Comparison of ENCODE assay signal across 27 mouse cellular contexts in the genomic region with DNA sequence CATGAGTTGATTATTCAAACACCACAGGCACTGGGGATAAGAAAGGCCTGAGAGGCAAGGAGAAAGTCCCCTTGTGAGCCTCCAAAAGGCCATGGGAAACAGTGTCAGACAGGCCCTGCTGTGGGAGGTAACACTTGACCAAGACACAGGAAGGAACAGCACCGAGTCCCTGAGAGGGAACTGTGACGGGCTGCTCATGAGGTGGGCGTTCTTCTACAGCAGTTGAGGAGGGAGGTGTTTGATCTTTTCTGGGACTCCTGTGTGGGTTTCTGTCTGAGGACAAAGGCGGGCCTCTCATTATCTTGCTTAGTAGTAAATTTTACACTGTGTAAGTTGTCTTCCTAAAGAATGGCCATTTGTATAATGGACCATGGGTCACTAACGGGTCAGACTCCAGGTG. TPM values are rescaled to one million over a fixed set of nuclear protein-coding genes. Genes with fewer than 3 reads are reported as not detected.
A peak's percentile ranks its signal among the peaks of the same experiment; 100 is the strongest.
DNase-seq lines count a peak whose midpoint lies in the region; ATAC-seq and TF ChIP-seq lines count a peak whose summit lies in the region.
"Had no signal": no experiment of that assay in that cellular context is flagged by ENCODE, and none has a peak within 500 bp of the region (broad histone marks: within the 10 kb centered on the region; RNA-seq: fewer than 3 reads in every experiment).

No protein-coding gene starts in this region.

- ATAC-seq in megakaryocyte progenitor cell, adult 5-6 weeks (replicated peaks; ENCODE audit: poor library complexity): no peak
- ATAC-seq: forebrain, postnatal 0 days; hindbrain, postnatal 0 days; intestine, postnatal 0 days; liver, postnatal 0 days; lung, postnatal 0 days; midbrain, embryonic 13.5 days; Patski had no signal

- no peak for TF ChIP-seq POLR2A in olfactory bulb, adult 2 months (IDR thresholded peaks at IDR 0.05; ENCODE audit: insufficient read depth, low read depth, low read length)

- H3K4me1 ChIP-seq in olfactory bulb, adult 2 months (ENCODE audit: control insufficient read depth, insufficient read depth, low read length): peaks cover 31% of the 10 kb centered on the region
- H3K4me1 ChIP-seq: embryonic facial prominence, embryonic 12.5 days; heart, embryonic 12.5 days; hindbrain, embryonic 10.5 days; midbrain, embryonic 13.5 days; neural tube, embryonic 12.5 days had no signal

- no peak for TF ChIP-seq CTCF in olfactory bulb, adult 2 months (IDR thresholded peaks at IDR 0.05; ENCODE audit: insufficient read depth, low read depth, low read length)

- WGBS in olfactory bulb, adult 2 months: 53% methylated on average over 5 of the region's 5 CpGs

- H3K4me3 ChIP-seq in olfactory bulb, adult 2 months (ENCODE audit: insufficient read depth, low read depth, low read length): no peak overlapping the region
- H3K4me3 ChIP-seq: embryonic facial prominence, embryonic 12.5 days; heart, embryonic 12.5 days; hindbrain, embryonic 10.5 days; midbrain, embryonic 13.5 days; neural tube, embryonic 12.5 days had no signal

- DNase-seq in frontal cortex, adult 2 months (ENCODE audit: extremely low spot score in 1 of 2, low spot score in 1 of 2): peak; percentile 61 to 64
- no peak for DNase-seq in frontal cortex, postnatal 14 days (ENCODE audit: low spot score in 2 of 2)
- DNase-seq in right cerebral cortex, adult 18-20 months: peak; percentile 72
- DNase-seq in right cerebral cortex, postnatal 25 days: no peak
- DNase-seq in neural tube, embryonic 10.5 days (ENCODE audit: extremely low spot score, low spot score): no peak
- DNase-seq: adrenal gland, adult 2 months; cerebellum, adult 18-20 months; cerebellum, postnatal 25 days; forebrain, postnatal 0 days; gastrocnemius, postnatal 14 days; heart, adult 11 months; heart, postnatal 10 days; kidney, postnatal 36 days; layer of hippocampus, postnatal 36 days; liver, postnatal 0 days; retina, postnatal 1 day had no signal

- peak overlapping the region; percentile 83 for H3K27ac ChIP-seq in olfactory bulb, adult 2 months (ENCODE audit: insufficient read depth, low read depth, low read length)
- H3K27ac ChIP-seq: embryonic facial prominence, embryonic 12.5 days; hindbrain, embryonic 10.5 days; hindbrain, postnatal 0 days; midbrain, embryonic 13.5 days; neural tube, embryonic 12.5 days had no signal

RNA-seq across cellular contexts. Expression of a gene that starts 27.3 kb away (rescaled TPM):
- 699 and 728 TPM in 2 replicates for polyA plus RNA-seq in frontal cortex, adult 2 months (2012; rRNA removed)
- polyA plus RNA-seq in olfactory bulb, adult 2 months (2012; ENCODE audit: insufficient read depth, insufficient read length, low replicate concordance, missing spikeins): 444 TPM in 1 of 2 replicates, not detected in the other
- 56.7 and 60.6 TPM in 2 replicates for total RNA-seq in megakaryocyte progenitor cell, adult 5-6 weeks (2015)
- 336 and 416 TPM in 2 replicates for total RNA-seq in megakaryocyte progenitor cell, adult 5-6 weeks (2017)

RNA-seq across cellular contexts. Expression of a gene that starts 33.2 kb away (rescaled TPM):
- polyA plus RNA-seq in frontal cortex, adult 2 months (2012; rRNA removed): 218 and 220 TPM in 2 replicates
- polyA plus RNA-seq in olfactory bulb, adult 2 months (2012; ENCODE audit: insufficient read depth, insufficient read length, low replicate concordance, missing spikeins): 102 TPM in 1 of 2 replicates, not detected in the other
- 2.7 and 3.1 TPM in 2 replicates for total RNA-seq in megakaryocyte progenitor cell, adult 5-6 weeks (2015)
- 1.8 and 4.1 TPM in 2 replicates for total RNA-seq in megakaryocyte progenitor cell, adult 5-6 weeks (2017)

RNA-seq across cellular contexts. Expression of a gene that starts 39.9 kb away (rescaled TPM):
- polyA plus RNA-seq in frontal cortex, adult 2 months (2012; rRNA removed): 69.5 and 75.2 TPM in 2 replicates
- 1,067 TPM in 1 of 2 replicates, not detected in the other for polyA plus RNA-seq in olfactory bulb, adult 2 months (2012; ENCODE audit: insufficient read depth, insufficient read length, low replicate concordance, missing spikeins)
- total RNA-seq in megakaryocyte progenitor cell, adult 5-6 weeks (2015): 48.9 and 56.0 TPM in 2 replicates
- total RNA-seq in megakaryocyte progenitor cell, adult 5-6 weeks (2017): 41.9 and 51.4 TPM in 2 replicates

Comparison
In these comparisons a context has a peak if more than half of its experiments do, and no peak if none do; other contexts are left out.
1. DNase-seq: peak in frontal cortex, adult 2 months (2 of 2) and right cerebral cortex, adult 18-20 months (single experiment); none in frontal cortex, postnatal 14 days (0 of 2), right cerebral cortex, postnatal 25 days (single experiment) and neural tube, embryonic 10.5 days (single experiment).